Mouse (Mus musculus) layer of hippocampus, adult 2 months (tissue): ENCODE data around the gene Pde8b. TPM values are rescaled to one million over a fixed set of nuclear protein-coding genes. Genes with fewer than 3 reads are reported as not detected.

Experiments used
- DNase-seq, 2 experiments: peaks; one replicate each; pipeline ENCODE4 v3.0.0; 2022; ENCODE audit warnings: low spot score in 2 of 2
- H3K27ac ChIP-seq: fragments of 200-600 bp; 2 replicates; pipeline ENCODE4 v1.8.1; 2022
- H3K4me3 ChIP-seq: fragments of 200-600 bp; 2 replicates; pipeline ENCODE4 v1.8.1; 2022; ENCODE audit warnings: mild to moderate bottlenecking
- CTCF ChIP-seq: fragments of 200-600 bp; conservative IDR thresholded peaks from 2 replicates; pipeline ENCODE4 v1.8.1; 2022; ENCODE audit warnings: antibody characterized with exemption, mild to moderate bottlenecking, moderate library complexity
- total RNA-seq, 2 experiments: library from RNA; stranded (reverse); gene quantifications; 2 replicates each; pipeline ENCODE4 v1.2.3; 2021

Pde8b gene
- total RNA-seq, 2 experiments from 2014 or later: 114 to 120 TPM

DNA sequence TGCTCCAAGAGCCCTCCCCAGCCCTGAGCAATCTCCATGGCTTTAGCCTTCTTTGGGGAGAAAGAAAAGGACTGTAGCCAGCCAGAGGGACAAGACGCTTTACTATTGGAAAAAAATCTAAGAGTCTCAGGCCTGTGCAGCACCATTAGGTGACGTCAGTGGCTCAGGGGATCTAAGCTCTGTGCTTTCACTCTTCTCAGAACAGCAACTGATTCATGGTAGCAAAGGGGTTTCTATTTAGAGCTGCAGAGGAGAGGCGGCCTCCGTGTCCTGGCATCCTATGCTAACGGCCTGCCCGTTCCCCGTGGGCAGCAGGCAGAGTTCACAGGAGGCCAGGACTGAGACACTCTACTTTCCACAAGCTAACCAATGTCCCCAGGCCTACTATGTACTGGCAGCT lies 169.1 kb downstream of the Pde8b start:
- TF ChIP-seq CTCF: no peak
- H3K27ac ChIP-seq: peak overlapping the region; percentile 72
- H3K4me3 ChIP-seq: no peak overlapping the region
- no peak for DNase-seq

GRCm38 (mm10) chr13:95078492-95078891 lies 171.6 kb downstream of the Pde8b start:
- H3K4me3 ChIP-seq: no peak overlapping the region
- H3K27ac ChIP-seq: no peak overlapping the region
- TF ChIP-seq CTCF: no peak
- DNase-seq: no peak

DNA sequence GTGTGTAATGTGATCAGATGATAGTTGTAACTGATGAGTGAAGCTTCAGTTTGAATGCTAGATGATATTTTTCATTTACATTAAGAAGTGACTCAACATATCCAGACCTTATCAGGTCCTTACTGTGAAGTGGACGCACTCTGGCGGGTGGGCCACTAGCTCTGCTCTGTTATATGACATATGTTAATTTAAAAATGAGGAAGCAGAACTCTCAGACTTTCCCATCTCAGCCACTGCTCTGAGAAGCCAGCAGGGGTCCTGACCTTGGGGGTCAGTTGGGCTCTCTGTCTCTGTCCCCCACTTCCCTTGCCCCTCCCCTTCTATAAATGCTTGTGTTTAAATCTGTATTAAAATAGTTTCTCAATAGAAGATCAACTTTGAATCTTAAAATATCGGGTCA lies 172.4 kb downstream of the Pde8b start:
- DNase-seq: no peak
- no peak overlapping the region for H3K4me3 ChIP-seq
- no peak for TF ChIP-seq CTCF
- no peak overlapping the region for H3K27ac ChIP-seq

DNA sequence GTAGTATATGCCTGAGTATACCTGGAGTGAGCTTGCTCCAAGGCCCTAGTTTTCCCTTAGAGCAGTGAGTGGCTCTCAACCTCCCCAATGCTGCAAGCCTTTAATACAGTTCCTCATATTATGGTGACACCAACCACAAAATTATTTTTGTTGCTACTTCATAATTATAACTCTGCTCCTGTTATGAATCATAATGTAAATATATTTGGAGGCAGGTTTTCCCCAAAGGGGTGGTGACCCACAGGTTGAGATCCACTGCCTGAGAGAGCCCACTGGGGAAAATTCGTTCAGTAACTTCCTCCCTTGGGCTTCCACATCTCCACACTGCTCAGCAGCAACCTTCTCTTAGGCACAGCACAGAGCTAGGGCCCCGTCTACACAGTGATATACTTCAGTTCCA lies 174.0 kb downstream of the Pde8b start:
- TF ChIP-seq CTCF: no peak
- no peak for DNase-seq
- Histone ChIP-seq H3K4me3 (no peak overlapping the region), H3K27ac (no peak overlapping the region)

GRCm38 (mm10) chr13:95073445-95074172 lies 176.5 kb downstream of the Pde8b start:
- H3K27ac ChIP-seq: peak overlapping the region; percentile 39; the same call in 1 of the 2 replicates
- no peak for TF ChIP-seq CTCF
- DNase-seq: no peak
- no peak overlapping the region for H3K4me3 ChIP-seq

DNA sequence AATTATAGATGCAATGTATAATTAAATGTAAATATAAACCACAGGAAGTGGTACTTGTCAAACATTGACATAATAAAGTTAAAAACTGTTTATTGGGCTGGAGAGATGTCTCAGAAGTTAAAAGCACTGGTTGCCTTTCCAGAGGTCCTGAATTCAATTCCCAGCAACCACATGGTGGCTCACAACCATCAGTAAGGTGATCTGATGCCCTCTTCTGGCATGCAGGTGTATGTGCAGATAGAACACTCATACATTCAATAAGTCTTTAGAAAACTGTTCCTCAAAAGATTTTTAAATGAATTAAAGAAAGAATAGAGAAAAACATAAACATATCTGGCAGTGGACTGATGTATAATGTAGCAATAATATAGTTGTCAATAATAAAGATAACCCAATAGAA lies 179.9 kb downstream of the Pde8b start:
- H3K4me3 ChIP-seq: no peak overlapping the region
- no peak overlapping the region for H3K27ac ChIP-seq
- no peak for DNase-seq
- peak; percentile 66 for TF ChIP-seq CTCF

GRCm38 (mm10) chr13:95067854-95068253 lies 182.3 kb downstream of the Pde8b start:
- no peak overlapping the region for H3K27ac ChIP-seq
- TF ChIP-seq CTCF: peak; percentile 72
- DNase-seq: no peak
- H3K4me3 ChIP-seq: no peak overlapping the region

- no peak overlapping the region for H3K4me3 ChIP-seq
- no peak overlapping the region for H3K27ac ChIP-seq
- TF ChIP-seq CTCF: no peak
- no peak for DNase-seq
These were observed 186.6 kb downstream of the Pde8b start for GRCm38 (mm10) chr13:95063390-95064017.

- H3K27ac ChIP-seq: no peak overlapping the region
- DNase-seq: no peak
- no peak overlapping the region for H3K4me3 ChIP-seq
- TF ChIP-seq CTCF: no peak
These were observed 191.3 kb downstream of the Pde8b start for GRCm38 (mm10) chr13:95058885-95059284.

GRCm38 (mm10) chr13:95056501-95057280 lies 193.4 kb downstream of the Pde8b start:
- TF ChIP-seq CTCF: no peak
- H3K27ac ChIP-seq: no peak overlapping the region

GRCm38 (mm10) chr13:95055742-95056388 lies 194.3 kb downstream of the Pde8b start:
- H3K27ac ChIP-seq: no peak overlapping the region
- DNase-seq: no peak
- no peak for TF ChIP-seq CTCF
- no peak overlapping the region for H3K4me3 ChIP-seq

More at GRCm38 (mm10) chr13:95056501-95057280, 193.4 kb downstream of the Pde8b start:
- DNase-seq: no peak
- H3K4me3 ChIP-seq: no peak overlapping the region

DNA sequence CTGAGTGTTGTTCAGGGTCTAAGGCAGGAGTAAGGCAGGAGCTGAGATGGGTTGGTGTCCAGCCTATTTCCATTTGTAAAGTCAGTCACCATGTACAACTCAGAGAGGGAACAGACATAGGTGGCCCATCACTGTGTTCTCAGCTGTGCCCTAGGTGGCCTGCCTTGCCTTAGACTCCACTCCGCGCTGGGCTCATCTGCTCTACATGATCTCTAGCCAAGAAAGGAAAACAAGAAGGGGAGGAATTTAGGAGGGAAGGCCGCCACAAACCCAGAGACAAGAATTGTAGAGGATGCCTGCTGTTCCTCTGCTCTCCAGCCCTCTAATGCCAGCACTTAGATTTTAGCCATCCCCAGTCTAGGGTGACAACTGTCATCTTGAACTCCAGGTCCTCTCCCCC lies 197.7 kb downstream of the Pde8b start:
- DNase-seq: no peak
- Histone ChIP-seq H3K4me3 (no peak overlapping the region), H3K27ac (no peak overlapping the region)
- no peak for TF ChIP-seq CTCF

- DNase-seq: no peak
- Histone ChIP-seq H3K4me3 (no peak overlapping the region), H3K27ac (no peak overlapping the region)
- TF ChIP-seq CTCF: no peak
These were observed 199.7 kb downstream of the Pde8b start for GRCm38 (mm10) chr13:95050398-95050797.
